Mouse (Mus musculus): ENCODE results near the gene Zfhx3.

DNA sequence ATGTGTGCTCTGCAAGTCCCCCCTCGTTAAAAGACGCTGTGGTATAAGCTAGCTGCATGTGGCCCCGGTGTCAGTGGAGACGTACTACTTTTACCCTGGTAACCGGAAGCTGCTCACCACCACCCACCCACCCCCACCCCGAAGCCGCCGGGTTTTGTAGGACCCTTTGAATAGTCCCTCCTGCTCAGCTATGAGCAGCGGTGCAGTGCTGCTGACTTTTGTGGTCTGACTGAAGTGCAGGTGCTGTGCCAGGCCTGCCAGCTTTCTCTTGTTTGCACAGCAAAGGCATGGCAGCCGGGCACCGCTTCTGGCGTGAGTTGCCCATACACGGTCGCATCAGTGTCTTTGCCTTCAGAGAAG, 944.8 kb downstream of the Zfhx3 start:
- TF ChIP-seq CTCF (conservative IDR thresholded peaks at IDR 0.05; ENCODE audit: insufficient read depth, insufficient read length, low read depth, low read length) = no peak
- TF ChIP-seq POLR2A (IDR thresholded peaks at IDR 0.05; ENCODE audit: low read depth, low read length) = no peak

All from kidney, adult 2 months (tissue).